Mouse (Mus musculus): ENCODE results near the gene Chchd5.
A peak's percentile ranks its signal among the peaks of the same experiment; 100 is the strongest.

Chchd5 gene

DNA sequence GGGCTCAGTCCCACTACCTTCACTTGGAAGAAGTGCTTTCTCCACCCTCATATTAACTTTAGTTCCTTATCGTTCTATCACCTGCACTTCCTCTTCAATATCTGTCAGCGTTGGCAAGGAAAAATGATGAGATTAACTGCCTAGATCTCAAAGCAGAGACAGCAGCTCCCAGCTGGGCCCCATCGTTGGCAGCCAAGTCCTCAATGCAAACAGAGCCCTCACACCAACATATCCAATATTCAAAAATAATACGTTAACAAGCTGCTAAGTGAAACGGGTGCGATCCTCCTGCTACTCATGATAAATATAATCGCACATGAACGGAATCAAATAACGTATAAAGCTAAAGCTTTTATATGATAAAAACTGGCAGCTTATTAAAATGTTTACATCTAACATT, 21.6 kb downstream of the Chchd5 start:
- DNase-seq (ENCODE audit: low spot score in 2 of 2): no peak

DNA sequence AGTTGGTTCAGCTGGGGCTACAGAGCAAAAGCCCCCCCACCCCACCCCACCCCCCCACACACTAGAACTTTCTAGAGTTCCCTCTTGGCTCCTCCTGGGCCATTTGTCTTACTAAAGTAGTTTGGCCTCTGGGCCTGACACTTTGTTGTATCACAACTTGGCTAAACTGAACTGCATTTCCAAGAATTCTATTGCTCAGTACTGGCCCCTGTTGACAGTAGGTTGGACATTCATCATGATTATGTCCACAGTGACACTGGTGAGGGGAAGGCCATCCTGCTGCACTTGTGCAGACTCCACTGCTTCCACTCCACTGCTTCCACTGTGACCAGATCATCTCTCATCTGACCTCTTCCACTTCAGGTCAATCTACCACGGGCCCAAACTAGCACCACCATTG, 23.3 kb downstream of the Chchd5 start:
- no peak for DNase-seq (ENCODE audit: low spot score in 2 of 2)

DNA sequence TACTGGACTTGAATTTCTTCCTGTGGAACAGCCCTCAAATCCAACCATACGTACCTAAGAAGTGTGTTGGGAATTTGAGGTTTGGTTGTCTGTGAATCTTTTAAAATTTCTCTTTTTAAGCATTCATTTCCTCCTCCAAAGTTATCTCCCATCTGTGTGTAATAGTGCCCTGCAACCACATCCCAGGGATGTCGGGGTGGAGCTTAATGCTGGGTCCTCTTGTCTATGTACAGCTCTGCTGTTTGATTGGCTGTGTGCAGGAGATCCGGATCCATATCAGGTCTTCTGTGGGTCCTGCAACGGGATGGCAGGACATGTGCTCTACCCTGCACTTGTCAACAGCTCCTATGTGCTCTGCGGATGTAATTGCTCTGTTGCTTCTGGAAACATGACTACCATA, 35.3 kb downstream of the Chchd5 start:
- DNase-seq (ENCODE audit: low spot score in 2 of 2): no peak

DNA sequence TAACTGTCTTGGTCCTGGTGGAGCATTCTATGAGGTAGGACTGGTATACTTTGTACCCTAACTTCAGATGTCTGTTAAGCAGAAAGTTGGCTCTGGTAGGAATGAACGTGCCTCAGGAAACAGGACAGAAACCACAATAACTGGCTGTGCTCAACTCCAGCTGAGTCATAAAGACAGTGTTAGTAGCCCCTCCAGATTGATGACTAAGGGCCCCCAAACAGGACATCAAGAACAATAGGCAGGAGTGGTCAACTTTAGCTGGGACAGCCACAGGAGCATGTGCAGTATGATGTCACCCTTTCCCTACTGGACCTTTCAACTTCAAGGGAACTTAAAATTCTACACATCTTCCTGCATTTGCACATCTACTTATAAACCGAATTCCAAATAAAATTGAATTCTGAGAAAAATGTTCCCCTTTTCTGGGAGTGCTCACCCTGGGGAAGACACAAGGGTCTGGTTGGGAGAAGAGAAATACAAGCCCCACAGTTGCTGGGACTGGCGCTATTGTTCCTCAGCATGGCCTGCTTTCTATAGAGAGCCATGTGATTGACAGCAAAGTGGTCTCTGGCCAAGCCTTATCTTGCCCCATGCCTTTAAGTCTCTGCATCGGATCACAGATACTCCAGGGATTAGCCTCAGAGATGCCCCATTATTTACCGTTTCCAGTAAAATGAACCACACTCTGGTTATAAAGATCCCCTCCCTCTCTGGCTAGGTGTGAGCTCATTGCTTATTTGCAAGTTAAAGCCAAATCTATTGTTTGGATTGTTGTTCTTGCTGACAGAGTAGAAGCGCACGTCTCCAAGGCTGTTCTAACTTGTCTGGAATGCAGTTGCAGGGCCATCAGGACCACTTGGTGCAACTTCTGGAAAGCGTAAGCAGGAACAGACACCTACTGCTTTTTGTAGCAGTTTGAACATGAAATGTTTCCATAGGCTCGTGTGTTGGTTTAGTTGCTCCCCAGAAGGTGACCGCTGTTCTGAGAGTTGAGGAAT, 37.3 kb downstream of the Chchd5 start:
- DNase-seq (ENCODE audit: low spot score in 2 of 2): no peak

DNA sequence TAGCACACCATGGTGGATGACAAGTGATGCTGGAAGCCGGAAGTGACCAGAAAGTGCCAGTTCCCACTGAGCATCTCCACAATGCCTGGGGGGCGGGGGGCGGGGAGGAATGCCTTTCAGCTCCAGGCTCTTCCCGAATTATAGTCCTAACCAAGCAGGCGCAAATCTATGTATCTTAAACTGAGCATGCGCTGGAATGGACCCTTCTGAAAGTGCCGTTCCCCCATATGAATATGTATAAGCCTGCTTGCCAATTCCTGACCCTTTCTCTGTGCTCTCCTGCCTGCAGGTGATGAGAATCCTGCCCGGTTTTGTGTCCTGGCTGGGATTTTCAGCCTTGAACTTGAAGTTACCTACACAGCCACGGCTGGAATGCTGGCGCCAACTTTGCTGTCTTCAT, 43.9 kb downstream of the Chchd5 start:
- no peak for DNase-seq (ENCODE audit: low spot score in 2 of 2)

DNA sequence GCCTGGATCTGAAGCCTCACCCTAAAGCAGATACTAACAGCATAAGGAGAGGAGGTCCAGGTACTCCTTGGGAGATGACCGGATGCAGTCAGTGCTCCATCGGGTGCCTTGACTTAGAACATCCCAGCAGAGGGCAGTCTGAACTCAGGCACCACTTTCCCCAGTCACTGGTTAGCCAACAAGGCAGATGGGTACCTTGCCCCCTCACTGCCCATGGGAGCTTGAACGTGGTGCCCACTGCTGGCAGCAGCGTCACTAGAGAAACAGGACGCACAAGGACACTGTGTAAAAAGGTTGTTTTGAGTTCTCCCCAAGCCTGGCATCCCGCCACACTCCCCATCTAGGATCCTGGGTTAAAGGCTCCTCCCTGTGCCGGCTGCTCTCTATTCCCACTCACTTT, 45.0 kb downstream of the Chchd5 start:
- peak; percentile 16 to 35 for DNase-seq (ENCODE audit: low spot score in 2 of 2)

DNA sequence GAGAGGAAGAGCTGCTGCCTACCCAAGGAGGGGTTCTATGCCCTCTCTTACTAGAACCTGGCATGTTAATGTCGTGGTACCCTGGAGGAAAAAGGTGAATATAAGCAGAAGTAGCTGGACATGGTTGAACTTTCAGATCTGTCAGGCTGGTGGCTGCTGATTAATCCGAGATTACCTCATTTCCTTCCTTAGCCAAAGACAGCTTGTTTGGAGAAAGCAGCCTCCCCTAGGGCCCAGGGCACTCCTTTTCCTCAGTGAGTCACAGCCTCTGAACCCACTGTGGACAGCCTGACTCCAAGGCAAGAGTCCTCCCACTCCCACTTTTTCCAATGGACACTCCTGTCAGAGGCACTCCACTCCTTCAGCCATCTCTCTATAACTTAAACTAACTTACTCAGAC, 46.1 kb downstream of the Chchd5 start:
- DNase-seq (ENCODE audit: low spot score in 2 of 2): no peak

DNA sequence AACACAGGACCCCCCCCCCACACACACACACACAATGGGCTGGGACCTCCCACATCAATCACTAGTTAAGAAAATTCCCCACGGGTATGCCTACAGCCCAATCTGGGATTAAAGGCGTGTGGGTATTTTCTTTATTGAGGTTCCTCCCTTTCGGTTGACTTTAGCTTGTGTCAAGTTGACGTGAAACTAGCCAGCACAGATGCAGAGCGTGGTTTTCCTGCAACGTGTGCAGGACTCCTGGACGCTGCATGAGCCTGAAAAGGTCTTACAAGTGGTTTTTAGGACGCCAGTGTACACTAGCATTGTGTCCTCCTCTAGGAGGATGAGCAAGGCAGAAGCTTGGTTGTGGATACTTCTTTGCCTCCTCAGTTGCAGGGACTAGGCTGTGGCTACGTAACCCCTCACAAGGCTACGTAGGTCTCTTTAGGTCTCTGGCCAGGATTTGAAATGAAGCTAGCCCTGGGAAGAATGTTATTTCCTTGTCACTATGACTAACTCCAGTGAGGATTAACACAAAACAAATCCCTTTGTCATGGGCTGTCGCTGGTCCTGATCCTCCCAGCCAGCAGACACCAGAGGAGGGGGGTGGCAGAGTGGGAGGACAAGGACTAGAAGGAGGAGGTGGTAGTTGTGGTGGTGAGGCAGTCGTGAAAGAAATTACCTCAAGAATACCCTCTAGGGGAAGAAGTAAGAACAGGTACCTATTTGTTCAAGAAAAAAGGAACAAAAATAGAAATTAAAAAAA, 47.3 kb downstream of the Chchd5 start:
- no peak for DNase-seq (ENCODE audit: low spot score in 2 of 2)

DNA sequence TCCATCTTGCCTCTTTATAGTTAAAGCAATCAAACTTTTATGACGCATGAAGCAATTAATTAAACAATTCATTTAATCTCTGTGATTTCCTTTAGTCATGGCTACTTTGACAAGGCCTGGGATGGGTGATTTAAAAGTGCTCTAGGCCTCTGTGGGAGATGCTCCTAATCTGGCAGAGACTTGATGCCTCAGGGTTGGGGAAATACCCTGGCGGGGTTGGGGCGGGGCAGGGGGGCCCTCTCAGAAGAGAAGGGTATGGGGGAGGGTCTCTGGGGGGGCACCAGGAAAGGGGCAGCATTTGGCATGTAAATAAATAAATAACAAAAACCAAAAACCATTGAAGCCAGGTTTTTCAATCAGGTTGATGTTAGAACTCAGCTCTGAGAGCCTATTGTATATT, 48.2 kb downstream of the Chchd5 start:
- DNase-seq (ENCODE audit: low spot score in 2 of 2): no peak

DNA sequence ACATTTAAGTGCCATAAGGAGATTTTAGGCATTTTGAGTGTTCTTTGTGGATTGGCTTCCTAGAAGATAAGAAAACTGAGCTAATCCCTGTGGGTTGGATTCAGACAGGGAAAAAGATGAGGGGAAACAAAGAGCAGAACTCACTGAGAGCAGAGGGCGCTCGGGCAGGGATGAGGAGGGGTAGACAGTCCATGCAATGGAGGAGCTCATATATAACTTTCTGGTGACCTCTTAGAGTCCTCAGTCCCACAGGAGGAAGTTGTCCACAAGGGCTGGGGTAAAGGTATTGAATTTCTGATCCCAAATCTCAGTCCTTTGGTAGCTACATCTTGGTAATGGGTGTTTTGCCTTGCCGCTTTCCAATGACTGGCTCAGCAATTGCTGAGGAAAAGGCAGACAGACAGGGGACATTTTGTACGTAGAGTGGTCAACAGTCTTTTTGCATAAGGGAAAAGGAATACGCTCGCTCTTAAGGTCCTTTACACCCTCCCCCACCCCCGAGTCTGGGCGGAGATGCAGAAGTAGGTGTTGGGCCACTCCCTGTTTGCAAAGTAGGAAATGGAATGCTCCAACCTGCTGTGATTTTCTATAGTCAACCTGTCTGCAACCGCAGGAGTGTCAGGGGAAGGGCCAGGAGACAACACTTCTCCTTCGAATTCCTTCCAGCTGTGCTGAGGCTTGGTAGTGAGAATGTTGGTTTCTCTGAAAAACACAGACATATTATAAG, 48.8 kb downstream of the Chchd5 start:
- DNase-seq (ENCODE audit: low spot score in 2 of 2): no peak

DNA sequence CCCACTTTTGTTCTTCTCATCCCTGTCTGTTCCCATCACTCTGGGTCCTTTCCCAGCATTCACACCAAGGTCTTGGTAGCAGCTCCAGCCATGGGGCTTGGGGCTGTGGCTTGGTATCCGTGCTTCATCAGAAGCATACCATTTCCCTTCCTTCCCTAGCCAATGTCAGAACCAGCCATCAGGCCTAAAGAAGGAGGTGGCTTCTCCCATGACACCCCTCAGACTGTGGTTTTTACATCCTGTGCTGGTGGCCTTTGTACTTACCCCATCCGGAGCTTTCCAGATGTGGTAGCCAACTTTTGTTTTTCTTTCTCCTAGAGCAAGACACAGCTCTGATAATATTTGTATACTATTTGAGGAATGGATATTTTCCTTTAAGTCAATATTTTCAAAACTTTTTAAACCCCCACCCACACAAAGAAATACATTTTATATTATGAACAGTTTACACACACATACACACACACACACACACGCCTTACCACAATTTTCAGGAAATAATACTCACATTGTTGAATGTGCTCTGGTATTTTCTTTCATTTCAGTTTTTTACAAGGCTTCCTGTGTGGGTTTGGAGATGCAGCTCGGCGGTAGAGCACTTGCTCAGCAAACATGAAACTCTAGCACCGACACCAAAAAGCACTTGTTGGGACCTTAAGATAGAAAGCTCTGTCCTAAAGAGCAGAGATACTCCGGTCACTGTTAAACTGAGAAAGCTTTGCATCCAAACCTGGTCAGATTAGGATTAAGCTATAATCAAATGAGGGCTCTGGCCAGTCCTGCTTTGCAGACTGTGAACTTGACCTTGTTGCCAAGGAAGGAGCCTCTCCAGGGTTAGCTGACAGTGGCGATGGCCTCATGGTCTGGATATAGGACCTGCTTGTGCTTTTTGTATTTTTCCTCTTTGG, 50.7 kb downstream of the Chchd5 start:
- no peak for DNase-seq (ENCODE audit: low spot score in 2 of 2)

DNA sequence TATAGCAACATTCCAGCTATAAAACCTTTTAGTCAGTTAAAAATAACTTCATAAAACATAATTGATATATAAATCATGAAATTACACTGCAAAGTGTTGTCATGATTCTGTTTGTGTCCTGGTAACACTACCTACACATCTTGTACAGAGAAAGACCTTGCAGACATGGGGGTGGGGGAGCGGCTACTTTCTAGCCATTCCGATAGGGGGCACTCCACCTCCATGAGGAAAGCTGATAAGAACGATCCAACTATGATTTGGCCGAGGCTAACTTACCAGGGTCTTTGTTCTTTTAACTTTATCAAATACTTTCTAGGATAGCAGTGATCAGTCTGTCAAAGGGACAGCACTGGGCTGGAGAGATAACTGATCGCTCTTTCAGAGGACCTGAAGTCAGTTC, 52.0 kb downstream of the Chchd5 start:
- DNase-seq (ENCODE audit: low spot score in 2 of 2): no peak

DNA sequence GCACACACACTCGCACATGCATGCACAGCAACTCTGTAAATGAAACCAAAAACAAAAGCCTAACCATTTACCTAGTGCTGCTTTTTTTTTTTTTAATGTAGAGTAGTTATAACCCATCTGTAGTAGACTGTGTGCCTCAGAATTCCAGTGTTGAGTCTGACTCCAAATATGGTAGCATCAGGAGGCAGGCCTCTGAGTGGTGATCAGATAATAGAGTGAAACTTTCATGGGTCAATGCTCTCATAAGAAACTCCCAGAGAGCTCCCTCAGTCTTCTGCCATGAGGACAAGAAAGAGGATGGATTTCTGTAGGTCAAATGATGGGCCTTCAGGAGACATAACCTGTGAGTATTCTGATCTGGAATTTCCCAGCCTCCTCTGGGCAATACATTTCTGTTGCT, 52.9 kb downstream of the Chchd5 start:
- no peak for DNase-seq (ENCODE audit: low spot score in 2 of 2)

DNA sequence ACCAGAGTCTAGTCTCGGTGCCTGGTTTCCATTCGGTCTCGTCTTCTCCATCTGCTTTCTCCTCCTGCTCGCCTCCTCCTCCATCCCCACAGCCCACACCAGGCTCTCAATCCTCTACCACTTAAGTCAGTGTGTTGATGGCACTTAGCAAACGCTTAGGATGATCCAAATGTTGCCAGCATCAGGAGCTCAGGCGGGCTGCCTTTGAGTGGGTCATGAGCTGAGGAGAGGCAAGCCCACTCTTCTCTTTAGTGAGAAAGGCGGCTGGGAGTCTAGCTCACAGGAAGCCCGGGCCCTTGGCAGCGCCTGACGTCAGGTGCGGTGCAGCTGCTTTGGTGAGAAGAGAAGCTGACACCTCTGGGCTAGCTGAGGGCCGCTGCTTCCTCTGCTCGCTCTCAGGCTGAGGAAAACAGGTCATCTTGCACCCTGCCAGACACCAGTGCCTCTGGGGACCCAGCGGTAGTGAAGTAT, 54.1 kb downstream of the Chchd5 start:
- peak in 1 of 2 experiments; percentile 27 for DNase-seq (ENCODE audit: low spot score in 2 of 2)

All from frontal cortex, postnatal 14 days (tissue).